Mouse (Mus musculus): ENCODE measurements around the gene Ormdl3.

DNA sequence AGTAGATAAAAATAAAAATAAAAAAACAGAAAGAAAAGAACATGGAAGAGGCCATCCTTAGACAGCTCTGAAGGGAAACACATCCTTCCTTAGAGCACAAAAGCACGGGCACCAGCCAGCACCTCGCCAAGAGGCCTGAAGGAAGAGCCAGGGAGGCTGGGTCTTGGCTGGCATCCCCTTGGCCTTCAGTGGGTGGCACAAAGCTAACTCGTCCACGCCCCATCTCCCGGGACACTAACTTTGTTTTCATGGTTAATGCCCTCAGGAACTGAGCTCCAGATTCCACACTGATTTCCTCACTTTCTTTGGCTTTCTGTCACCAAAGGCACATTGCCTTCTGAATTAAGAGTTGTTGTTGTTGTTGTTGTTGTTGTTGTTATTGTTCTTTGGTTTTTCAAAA, 9.4 kb downstream of the Ormdl3 start:
- no peak for TF ChIP-seq GATA1 (IDR thresholded peaks at IDR 0.05; ENCODE audit: borderline replicate concordance, low read length)
- no peak for TF ChIP-seq FLI1 (IDR thresholded peaks at IDR 0.05; ENCODE audit: low read length)

Measured in megakaryocyte, embryonic 14.5 days (primary cell).